Mouse (Mus musculus): ENCODE measurements around the gene Ehd4. TPM values are rescaled to one million over a fixed set of nuclear protein-coding genes. Genes with fewer than 3 reads are reported as not detected.

The Ehd4 gene
- polyA plus RNA-seq, 1 experiment from 2014 or later, result 19.8 TPM

DNA sequence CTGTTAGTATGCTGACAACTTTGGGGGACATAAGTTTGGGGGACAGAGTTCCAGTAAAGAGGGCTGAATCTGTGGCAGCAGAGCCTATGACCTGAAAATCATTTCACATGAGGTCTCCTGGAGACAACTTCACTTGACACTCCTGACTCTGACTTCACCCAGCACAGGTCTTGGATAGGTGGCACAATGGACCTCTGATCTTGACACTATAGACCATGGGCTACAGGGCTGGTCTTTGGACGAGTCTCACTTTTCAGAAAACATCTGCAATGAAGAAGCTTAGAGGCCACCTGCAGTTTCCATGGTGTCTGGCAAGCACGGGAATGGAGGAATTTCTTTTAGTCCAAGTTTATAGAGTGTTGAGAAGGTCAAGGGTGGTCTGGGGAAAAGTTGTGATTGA, 52.0 kb downstream of the Ehd4 start:
- Histone ChIP-seq H3K9me3 (no peaks in the 10 kb centered on the region), H3K27me3 (no peaks in the 10 kb centered on the region), H3K4me1 (replicated peaks) (no peaks in the 10 kb centered on the region), H3K36me3 (no peaks in the 10 kb centered on the region), H3K9ac (no peak overlapping the region), H3K4me2 (no peak overlapping the region), H3K4me3 (no peak overlapping the region), H3K27ac (replicated peaks) (no peak overlapping the region)
- no peak for ATAC-seq (ENCODE audit: low FRiP score, low read depth)
- 74% methylated on average over 2 of the region's 2 CpGs for WGBS

DNA sequence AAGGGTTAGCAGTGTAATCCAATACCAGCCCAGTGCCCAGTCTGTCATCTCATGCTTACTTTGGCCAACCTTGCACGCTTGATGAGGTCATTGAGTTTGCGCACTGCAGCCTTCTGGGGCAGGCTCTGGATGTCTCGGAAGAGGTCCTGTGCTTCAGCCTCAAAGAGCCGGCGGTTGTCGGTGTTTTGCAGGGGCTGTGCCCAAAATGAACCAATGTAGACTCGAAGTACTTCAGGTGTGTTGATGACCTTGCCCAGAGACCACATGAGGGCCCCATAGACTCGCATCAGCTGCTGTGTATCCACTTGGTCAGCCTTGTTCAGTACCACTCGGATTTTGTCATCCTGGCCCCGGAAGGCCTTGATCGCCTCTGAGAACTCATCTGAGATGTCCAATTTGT, 52.4 kb downstream of the Ehd4 start:
- Histone ChIP-seq H3K36me3 (no peaks in the 10 kb centered on the region), H3K9me3 (no peaks in the 10 kb centered on the region), H3K27me3 (no peaks in the 10 kb centered on the region), H3K4me3 (no peak overlapping the region), H3K4me2 (no peak overlapping the region), H3K27ac (replicated peaks) (no peak overlapping the region), H3K4me1 (replicated peaks) (no peaks in the 10 kb centered on the region), H3K9ac (no peak overlapping the region)
- 96% methylated on average over 11 of the region's 11 CpGs for WGBS
- ATAC-seq (ENCODE audit: low FRiP score, low read depth), result no peak

DNA sequence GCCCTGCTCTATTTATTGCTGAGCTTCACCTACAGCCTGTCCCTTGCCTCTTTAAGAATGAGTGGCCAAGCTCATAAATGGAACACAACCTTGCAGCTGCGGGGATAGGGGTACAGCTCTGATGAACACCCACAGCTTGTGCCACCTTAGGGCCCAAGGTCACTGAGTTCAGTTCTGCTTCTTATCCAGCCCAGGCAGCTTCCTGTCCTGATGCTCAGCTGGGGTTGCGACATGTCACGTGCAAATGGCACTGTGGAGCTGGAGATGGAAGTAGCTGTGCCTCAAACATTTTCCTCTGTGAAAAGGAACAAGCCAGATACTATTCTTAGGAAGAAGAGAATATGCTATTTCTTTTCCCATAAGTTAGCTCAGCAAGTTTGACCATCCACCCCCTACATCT, 54.5 kb downstream of the Ehd4 start:
- no peak for ATAC-seq (ENCODE audit: low FRiP score, low read depth)
- Histone ChIP-seq H3K27me3 (no peaks in the 10 kb centered on the region), H3K36me3 (no peaks in the 10 kb centered on the region), H3K9ac (no peak overlapping the region), H3K27ac (replicated peaks) (no peak overlapping the region), H3K4me1 (replicated peaks) (no peaks in the 10 kb centered on the region), H3K4me2 (no peak overlapping the region), H3K4me3 (no peak overlapping the region), H3K9me3 (no peaks in the 10 kb centered on the region)
- 86% methylated on average over 3 of the region's 3 CpGs for WGBS

DNA sequence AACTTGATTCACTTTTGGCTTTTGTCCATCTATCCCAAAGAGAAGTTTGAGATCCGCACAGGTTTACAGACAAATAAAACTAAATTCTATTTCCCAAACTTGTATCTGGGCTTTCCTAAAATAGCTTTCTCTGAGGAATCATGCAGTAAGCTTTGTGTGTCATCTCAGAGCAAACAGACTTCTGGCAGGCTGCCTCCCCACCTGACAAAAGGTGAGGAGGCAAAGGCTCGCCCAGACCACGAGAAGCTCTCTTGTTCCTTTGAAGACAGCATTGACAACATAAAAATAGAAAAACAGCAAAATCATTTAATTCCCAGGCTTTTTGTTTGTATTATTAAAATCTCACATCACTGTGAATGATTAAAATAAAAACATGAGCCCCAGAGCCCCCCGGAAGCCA, 55.1 kb downstream of the Ehd4 start:
- Histone ChIP-seq H3K4me2 (no peak overlapping the region), H3K27me3 (no peaks in the 10 kb centered on the region), H3K27ac (replicated peaks) (no peak overlapping the region), H3K36me3 (no peaks in the 10 kb centered on the region), H3K9me3 (no peaks in the 10 kb centered on the region), H3K9ac (no peak overlapping the region), H3K4me1 (replicated peaks) (no peaks in the 10 kb centered on the region), H3K4me3 (no peak overlapping the region)
- ATAC-seq (ENCODE audit: low FRiP score, low read depth), result no peak
- WGBS, result 90% methylated on average over 4 of the region's 4 CpGs

DNA sequence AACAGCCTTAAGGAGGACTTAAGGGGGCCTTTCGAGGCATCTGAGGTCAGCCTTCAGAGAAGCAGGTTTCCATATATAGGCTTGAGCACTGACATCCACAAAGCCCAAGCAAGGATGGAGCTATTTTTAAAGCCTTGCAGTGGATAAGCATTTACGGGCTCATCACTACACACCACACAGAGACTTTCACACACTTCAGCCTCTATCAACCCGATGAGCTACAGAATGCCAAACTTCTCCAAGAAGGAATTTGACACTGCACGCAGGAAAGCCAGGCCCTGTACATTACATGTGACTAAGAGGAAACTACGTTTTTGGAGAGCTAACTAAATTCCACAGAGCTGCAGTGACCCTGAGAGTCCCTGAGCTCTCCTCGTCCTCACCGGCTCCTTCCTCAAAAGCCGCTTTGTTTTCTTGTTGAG, 55.6 kb downstream of the Ehd4 start:
- no peak for ATAC-seq (ENCODE audit: low FRiP score, low read depth)
- H3K9me3 ChIP-seq, result no peaks in the 10 kb centered on the region
- H3K27me3 ChIP-seq, result no peaks in the 10 kb centered on the region
- no peak overlapping the region for H3K4me2 ChIP-seq
- H3K4me3 ChIP-seq, result no peak overlapping the region
- 80% methylated on average over 8 of the region's 8 CpGs for WGBS
- H3K27ac ChIP-seq (replicated peaks), result no peak overlapping the region
- no peak overlapping the region for H3K9ac ChIP-seq
- no peaks in the 10 kb centered on the region for H3K4me1 ChIP-seq (replicated peaks)
- no peaks in the 10 kb centered on the region for H3K36me3 ChIP-seq

DNA sequence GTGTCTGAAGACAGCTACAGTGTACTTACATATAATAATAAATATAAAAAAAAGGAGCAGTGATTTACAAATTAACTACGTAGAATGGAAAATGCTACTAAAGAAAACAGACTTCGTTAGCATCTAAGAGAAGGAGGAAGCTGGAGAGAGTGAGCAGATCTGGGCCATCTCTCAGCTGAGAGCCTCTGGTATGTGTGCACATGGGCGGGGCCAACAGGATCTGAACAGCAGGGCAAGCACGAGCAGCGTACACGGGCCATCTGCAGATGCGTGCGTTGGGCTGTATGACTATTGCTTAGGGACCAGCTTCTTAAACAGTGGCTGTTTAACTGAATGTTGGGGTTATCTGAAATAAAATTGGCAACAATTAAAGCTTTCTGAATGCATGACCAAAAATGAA, 56.5 kb downstream of the Ehd4 start:
- Histone ChIP-seq H3K4me2 (no peak overlapping the region), H3K9ac (no peak overlapping the region), H3K27me3 (no peaks in the 10 kb centered on the region), H3K9me3 (no peaks in the 10 kb centered on the region), H3K4me1 (replicated peaks) (no peaks in the 10 kb centered on the region), H3K27ac (replicated peaks) (no peak overlapping the region), H3K36me3 (no peaks in the 10 kb centered on the region), H3K4me3 (no peak overlapping the region)
- ATAC-seq (ENCODE audit: low FRiP score, low read depth), result no peak
- WGBS, result 81% methylated on average over 8 of the region's 8 CpGs

DNA sequence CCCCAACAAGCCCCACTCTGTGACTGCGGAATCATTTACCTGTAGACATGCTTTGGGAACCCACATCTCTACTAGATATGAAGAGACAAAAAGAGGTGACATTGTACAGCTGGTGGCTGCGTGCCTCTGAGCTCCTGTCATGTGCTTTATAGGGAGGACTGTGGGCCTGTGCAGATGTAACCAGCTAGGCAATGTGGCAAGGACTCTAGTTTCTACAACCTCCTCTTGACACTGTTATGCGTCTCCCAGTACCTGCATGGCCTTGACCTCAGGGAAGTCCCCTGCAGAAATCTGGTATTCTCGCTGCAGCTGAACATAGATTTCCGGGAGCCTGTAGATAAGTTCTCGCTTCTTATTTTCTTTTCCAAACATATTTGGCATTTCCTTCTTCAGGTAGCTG, 57.7 kb downstream of the Ehd4 start:
- WGBS, result 96% methylated on average over 6 of the region's 6 CpGs
- no peak overlapping the region for H3K27ac ChIP-seq (replicated peaks)

DNA sequence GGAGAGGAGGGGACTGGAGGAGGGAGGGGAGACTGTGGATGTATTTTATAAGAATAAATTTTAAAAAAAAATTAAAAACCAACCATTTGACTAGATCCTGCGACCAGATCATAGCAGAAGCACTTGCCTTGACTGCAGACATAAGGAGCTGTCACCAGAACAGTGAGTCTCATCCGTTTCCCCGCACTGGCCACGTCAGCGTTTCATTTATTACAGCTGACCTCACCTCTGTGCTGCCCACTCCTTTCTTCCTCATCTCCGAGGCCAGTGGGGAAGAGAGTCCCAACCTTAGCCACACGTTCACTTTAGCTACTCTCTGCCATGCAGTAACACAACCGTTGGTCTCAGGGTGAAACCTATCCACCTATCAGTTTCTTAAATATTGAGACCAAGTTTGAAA, 58.2 kb downstream of the Ehd4 start:
- Histone ChIP-seq H3K27ac (replicated peaks) (no peak overlapping the region), H3K4me3 (no peak overlapping the region), H3K9me3 (no peaks in the 10 kb centered on the region), H3K27me3 (no peaks in the 10 kb centered on the region), H3K4me2 (no peak overlapping the region), H3K36me3 (no peaks in the 10 kb centered on the region), H3K4me1 (replicated peaks) (no peaks in the 10 kb centered on the region), H3K9ac (no peak overlapping the region)
- ATAC-seq (ENCODE audit: low FRiP score, low read depth), result no peak
- WGBS, result 77% methylated on average over 8 of the region's 8 CpGs

More for the DNA sequence above, 57.7 kb downstream of the Ehd4 start:
- Histone ChIP-seq H3K27me3 (no peaks in the 10 kb centered on the region), H3K36me3 (no peaks in the 10 kb centered on the region), H3K4me2 (no peak overlapping the region), H3K9ac (no peak overlapping the region), H3K9me3 (no peaks in the 10 kb centered on the region), H3K4me1 (replicated peaks) (no peaks in the 10 kb centered on the region), H3K4me3 (no peak overlapping the region)
- no peak for ATAC-seq (ENCODE audit: low FRiP score, low read depth)

DNA sequence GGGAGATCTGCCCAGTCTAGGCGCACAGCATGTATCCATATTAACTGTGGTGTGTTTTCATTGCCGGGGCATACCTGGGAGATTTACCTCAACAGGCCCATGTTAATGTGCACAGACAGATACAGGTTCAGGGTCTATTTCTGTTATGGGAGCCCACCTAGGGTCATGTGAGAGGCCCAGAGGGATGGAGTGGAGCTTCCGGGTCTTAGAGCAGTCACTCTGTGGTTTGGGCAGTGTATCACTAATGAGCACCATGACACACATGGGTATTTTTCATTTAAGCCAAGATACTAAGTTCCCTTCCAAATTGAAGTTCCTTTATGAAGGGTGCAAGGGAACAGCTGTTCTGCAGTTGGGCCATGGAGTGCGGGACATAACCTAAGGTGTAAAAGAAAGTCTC, 59.2 kb downstream of the Ehd4 start:
- no peak for ATAC-seq (ENCODE audit: low FRiP score, low read depth)

DNA sequence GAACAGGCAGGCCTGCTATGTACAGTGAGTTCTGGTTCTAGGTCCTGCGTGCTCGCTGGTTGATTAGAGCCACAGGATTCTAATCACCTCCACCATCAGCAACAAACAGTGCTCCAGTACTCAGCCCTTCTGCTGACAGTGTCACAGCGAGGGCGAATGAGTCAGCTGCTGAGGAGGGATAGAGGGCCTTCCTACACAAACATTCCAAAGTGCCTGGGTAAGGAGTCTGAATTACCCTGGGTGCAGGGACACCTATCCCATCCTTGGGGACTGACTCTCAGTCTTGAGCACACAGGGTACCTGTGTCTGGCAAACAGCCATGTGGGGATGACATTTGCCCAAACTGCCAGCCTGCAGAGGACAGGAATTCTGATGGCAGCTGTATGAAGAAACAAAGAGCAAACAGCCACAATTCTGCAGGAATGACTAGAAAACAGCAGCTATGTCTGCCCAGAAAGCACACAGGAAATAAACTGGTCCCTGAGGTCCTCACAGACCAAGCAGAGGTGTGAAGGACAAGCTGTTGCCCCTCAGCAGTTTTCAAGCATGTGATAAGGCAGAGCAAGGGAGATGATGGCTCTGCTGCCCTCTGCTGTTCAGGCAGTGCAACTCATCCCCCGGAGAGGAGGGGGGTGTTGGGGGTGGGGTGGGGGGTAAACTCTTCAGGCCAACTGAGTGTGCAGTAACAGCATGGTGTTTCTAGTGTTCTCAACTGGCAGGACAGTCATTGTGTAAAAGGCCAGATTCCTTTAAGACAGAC, 60.6 kb downstream of the Ehd4 start:
- WGBS, result 65% methylated on average over 5 of the region's 5 CpGs
- Histone ChIP-seq H3K27me3 (no peaks in the 10 kb centered on the region), H3K4me1 (replicated peaks) (no peaks in the 10 kb centered on the region), H3K4me3 (no peak overlapping the region), H3K36me3 (no peaks in the 10 kb centered on the region), H3K4me2 (no peak overlapping the region), H3K9ac (no peak overlapping the region), H3K27ac (replicated peaks) (no peak overlapping the region), H3K9me3 (no peaks in the 10 kb centered on the region)
- no peak for ATAC-seq (ENCODE audit: low FRiP score, low read depth)

More for the DNA sequence above, 59.2 kb downstream of the Ehd4 start:
- H3K9me3 ChIP-seq, result no peaks in the 10 kb centered on the region
- H3K4me3 ChIP-seq, result no peak overlapping the region
- H3K27ac ChIP-seq (replicated peaks), result no peak overlapping the region
- WGBS, result 97% methylated on average over 4 of the region's 4 CpGs
- no peak overlapping the region for H3K9ac ChIP-seq
- no peaks in the 10 kb centered on the region for H3K36me3 ChIP-seq
- no peaks in the 10 kb centered on the region for H3K27me3 ChIP-seq
- H3K4me1 ChIP-seq (replicated peaks), result no peaks in the 10 kb centered on the region
- no peak overlapping the region for H3K4me2 ChIP-seq

DNA sequence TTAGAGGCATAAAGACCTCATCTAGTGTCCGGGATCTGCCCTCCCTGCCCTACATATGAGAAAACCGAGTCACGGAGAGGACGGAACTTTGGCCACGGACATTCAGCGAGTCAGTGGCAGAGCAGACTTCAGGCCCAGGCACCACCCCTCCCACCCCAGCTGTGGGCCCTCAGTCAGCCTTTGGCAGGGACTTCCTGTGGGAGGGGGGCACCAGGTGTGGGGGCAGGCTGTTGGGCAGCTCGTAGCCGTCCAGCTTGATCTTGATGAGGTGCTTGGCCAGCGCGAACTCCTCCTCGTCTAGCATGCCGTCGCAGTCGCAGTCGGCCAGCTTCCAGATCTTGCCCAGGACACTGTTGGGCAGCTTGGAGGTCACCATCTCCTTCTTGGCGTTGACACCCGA, 63.4 kb downstream of the Ehd4 start:
- ATAC-seq (ENCODE audit: low FRiP score, low read depth), result no peak
- WGBS, result 94% methylated on average over 17 of the region's 17 CpGs
- H3K4me1 ChIP-seq (replicated peaks), result no peaks in the 10 kb centered on the region

DNA sequence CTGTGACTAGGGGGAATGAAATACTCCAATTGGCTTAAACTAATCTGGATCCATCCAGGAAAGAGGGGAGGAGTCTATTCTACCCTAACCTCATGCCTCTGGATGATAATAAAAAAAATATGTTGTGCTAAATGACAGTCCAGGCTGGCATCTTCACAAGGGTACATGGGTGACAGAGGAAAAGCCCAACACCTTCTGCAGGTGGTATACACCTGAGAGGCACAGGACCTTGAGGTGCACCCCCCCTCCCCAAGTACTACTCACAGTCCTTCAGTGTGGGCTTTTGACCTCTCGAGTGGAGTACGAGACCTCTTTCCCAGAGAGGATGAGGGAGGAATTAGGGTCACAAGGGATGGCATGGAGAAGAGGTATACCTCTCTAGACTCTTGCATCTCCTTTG, 66.5 kb downstream of the Ehd4 start:
- Histone ChIP-seq H3K4me3 (no peak overlapping the region), H3K27me3 (no peaks in the 10 kb centered on the region), H3K9me3 (no peaks in the 10 kb centered on the region), H3K36me3 (no peaks in the 10 kb centered on the region), H3K4me2 (no peak overlapping the region), H3K27ac (replicated peaks) (no peak overlapping the region), H3K4me1 (replicated peaks) (no peaks in the 10 kb centered on the region), H3K9ac (no peak overlapping the region)
- whole genome bisulfite sequencing, result 93% methylated on average over 2 of the region's 2 CpGs
- ATAC-seq (ENCODE audit: low FRiP score, low read depth), result no peak

More for the DNA sequence above, 63.4 kb downstream of the Ehd4 start:
- Histone ChIP-seq H3K9me3 (no peaks in the 10 kb centered on the region), H3K27me3 (no peaks in the 10 kb centered on the region), H3K27ac (replicated peaks) (no peak overlapping the region), H3K4me2 (no peak overlapping the region), H3K36me3 (no peaks in the 10 kb centered on the region), H3K9ac (no peak overlapping the region), H3K4me3 (no peak overlapping the region)

DNA sequence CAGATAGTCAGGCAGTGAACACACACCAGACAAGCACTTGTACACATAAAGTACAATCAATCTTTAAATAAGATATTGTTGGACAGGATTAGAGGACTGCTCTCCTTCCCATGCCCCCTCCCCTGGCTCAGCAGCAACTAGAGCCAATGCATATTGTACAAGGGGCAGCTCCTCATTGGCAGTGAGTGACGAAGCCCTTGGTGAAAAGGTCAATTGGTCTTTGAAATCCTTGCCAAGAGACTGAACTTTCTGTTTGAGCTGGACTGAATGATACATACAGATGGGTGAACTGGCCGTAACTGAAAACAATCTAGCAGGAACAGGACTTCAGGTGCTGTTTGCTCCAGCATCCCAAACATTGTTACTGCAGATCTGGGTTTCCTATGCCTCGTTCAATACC, 67.0 kb downstream of the Ehd4 start:
- no peak overlapping the region for H3K4me3 ChIP-seq
- H3K4me1 ChIP-seq (replicated peaks), result no peaks in the 10 kb centered on the region
- no peak overlapping the region for H3K27ac ChIP-seq (replicated peaks)
- no peaks in the 10 kb centered on the region for H3K9me3 ChIP-seq
- 80% methylated on average over 3 of the region's 3 CpGs for WGBS
- H3K9ac ChIP-seq, result no peak overlapping the region
- H3K36me3 ChIP-seq, result no peaks in the 10 kb centered on the region
- no peak overlapping the region for H3K4me2 ChIP-seq
- H3K27me3 ChIP-seq, result no peaks in the 10 kb centered on the region
- no peak for ATAC-seq (ENCODE audit: low FRiP score, low read depth)

Data from hindbrain, embryonic 15.5 days (tissue).